Mouse (Mus musculus): Measurements from ENCODE around the gene Nfatc3. TPM values are rescaled to one million over a fixed set of nuclear protein-coding genes. Genes with fewer than 3 reads are reported as not detected.

Nfatc3 gene
- polyA plus RNA-seq, 1 experiment from 2014 or later, result 3.2 TPM

DNA sequence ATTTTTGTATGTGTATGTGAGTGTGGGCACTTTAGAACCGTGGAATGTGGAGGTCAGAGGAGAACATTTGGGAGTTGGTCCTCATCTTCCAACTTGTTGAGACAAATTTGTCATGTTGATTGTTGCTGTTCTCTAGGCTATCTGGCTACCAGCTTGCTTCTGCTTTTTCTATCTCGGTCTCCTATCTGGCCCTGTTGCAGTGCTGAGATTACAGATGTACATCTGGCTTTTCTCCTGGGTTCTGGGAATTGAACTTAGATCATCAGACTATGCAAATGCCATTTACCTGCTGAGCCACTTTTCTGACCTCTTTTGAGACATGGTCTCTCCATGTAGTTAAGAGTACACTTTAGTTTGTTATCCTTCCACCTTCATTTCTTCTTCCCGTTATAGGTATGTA lies 114.9 kb downstream of the Nfatc3 start:
- 97% methylated on average over 3 of the region's 3 CpGs for WGBS
- no peak overlapping the region for H3K9ac ChIP-seq (replicated peaks; ENCODE audit: low read depth, low read length)
- no peaks in the 10 kb centered on the region for H3K27me3 ChIP-seq (ENCODE audit: control insufficient read depth, insufficient read depth, low read length)
- no peaks in the 10 kb centered on the region for H3K36me3 ChIP-seq (ENCODE audit: control insufficient read depth, insufficient read depth, low read length)
- H3K9me3 ChIP-seq (ENCODE audit: control insufficient read depth, low read length), result no peaks in the 10 kb centered on the region
- no peak overlapping the region for H3K27ac ChIP-seq (ENCODE audit: low read depth, low read length)
- ATAC-seq (ENCODE audit: low read depth), result no peak
- H3K4me2 ChIP-seq (ENCODE audit: low read depth, low read length), result no peak overlapping the region
- H3K4me3 ChIP-seq (ENCODE audit: low read depth, low read length), result no peak overlapping the region
- peaks cover 6% of the 10 kb centered on the region; the same call in 1 of the 2 replicates for H3K4me1 ChIP-seq (ENCODE audit: control insufficient read depth, insufficient read depth, low read length)

DNA sequence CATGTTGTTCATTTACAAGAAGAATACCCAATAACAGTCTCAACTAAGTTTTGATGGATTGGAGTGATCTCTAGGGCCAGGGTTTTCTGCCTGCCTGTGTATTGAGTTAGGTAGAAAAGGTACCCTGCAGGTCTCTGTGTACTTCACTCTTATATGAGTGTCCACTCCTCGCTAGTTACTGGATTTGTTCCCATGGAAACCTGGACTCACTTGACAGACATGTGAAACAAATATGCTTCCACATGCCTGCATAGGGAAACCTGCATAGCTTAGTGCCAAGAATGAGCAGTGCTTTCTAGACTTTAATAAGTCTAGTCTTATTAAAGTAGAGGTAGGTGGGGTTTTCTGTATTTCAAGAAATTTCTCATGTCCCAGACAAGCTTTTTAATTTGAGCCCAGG lies 118.3 kb downstream of the Nfatc3 start:
- 20% methylated on average over 1 of the region's 1 CpGs for WGBS
- peaks cover 3% of the 10 kb centered on the region; the same call in 1 of the 2 replicates for H3K36me3 ChIP-seq (ENCODE audit: control insufficient read depth, insufficient read depth, low read length)
- H3K27ac ChIP-seq (ENCODE audit: low read depth, low read length), result no peak overlapping the region
- H3K9ac ChIP-seq (replicated peaks; ENCODE audit: low read depth, low read length), result no peak overlapping the region
- no peaks in the 10 kb centered on the region for H3K9me3 ChIP-seq (ENCODE audit: control insufficient read depth, low read length)
- no peak overlapping the region for H3K4me2 ChIP-seq (ENCODE audit: low read depth, low read length)
- no peak for ATAC-seq (ENCODE audit: low read depth)
- H3K4me1 ChIP-seq (ENCODE audit: control insufficient read depth, insufficient read depth, low read length), result no peaks in the 10 kb centered on the region
- H3K4me3 ChIP-seq (ENCODE audit: low read depth, low read length), result no peak overlapping the region
- no peaks in the 10 kb centered on the region for H3K27me3 ChIP-seq (ENCODE audit: control insufficient read depth, insufficient read depth, low read length)

DNA sequence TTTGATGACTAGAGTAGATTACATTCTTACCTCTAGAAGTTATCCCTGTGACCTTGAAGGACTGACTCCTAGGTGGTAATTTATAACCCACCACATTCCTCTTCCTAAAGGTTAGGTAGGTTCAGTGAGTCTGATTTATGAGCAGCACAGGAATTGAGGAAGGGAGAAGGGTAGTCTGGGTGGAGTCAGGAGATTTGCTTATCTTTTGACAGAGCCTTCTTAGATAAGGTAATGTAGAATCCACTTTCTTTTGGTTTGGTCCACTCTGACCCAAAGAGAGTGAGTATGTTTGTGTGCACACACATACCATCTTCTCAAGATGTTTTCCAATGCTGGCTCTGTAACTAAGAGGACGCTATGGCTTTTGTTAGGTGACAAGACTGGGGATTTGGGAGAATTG lies 119.0 kb downstream of the Nfatc3 start:
- Histone ChIP-seq H3K36me3 (ENCODE audit: control insufficient read depth, insufficient read depth, low read length) (peaks cover 3% of the 10 kb centered on the region; the same call in 1 of the 2 replicates), H3K27me3 (ENCODE audit: control insufficient read depth, insufficient read depth, low read length) (no peaks in the 10 kb centered on the region), H3K4me3 (ENCODE audit: low read depth, low read length) (no peak overlapping the region), H3K4me2 (ENCODE audit: low read depth, low read length) (no peak overlapping the region), H3K9ac (replicated peaks; ENCODE audit: low read depth, low read length) (no peak overlapping the region), H3K4me1 (ENCODE audit: control insufficient read depth, insufficient read depth, low read length) (no peaks in the 10 kb centered on the region), H3K27ac (ENCODE audit: low read depth, low read length) (no peak overlapping the region), H3K9me3 (ENCODE audit: control insufficient read depth, low read length) (no peaks in the 10 kb centered on the region)
- no peak for ATAC-seq (ENCODE audit: low read depth)
- WGBS, result 76% methylated on average over 1 of the region's 1 CpGs

DNA sequence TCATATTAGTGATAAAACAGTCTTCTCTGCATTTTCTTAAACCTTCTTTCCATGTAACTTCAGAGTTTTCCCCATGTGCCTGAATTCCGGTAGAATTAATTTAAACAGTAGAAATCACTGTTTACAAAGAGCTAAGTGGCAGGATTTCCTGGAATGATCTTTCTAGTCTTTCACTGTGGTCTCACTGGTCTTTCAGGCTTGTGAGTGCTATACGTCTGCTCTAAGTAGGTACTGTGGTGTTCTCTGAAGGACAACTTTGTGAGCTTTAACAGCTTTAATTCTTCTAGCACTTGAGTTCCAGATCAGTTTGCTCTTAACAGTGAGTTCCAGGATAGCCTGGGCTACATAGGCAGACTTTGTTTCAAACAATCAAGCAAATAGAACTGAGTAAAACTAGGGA lies 119.8 kb downstream of the Nfatc3 start:
- no peaks in the 10 kb centered on the region for H3K27me3 ChIP-seq (ENCODE audit: control insufficient read depth, insufficient read depth, low read length)
- H3K27ac ChIP-seq (ENCODE audit: low read depth, low read length), result no peak overlapping the region
- H3K9me3 ChIP-seq (ENCODE audit: control insufficient read depth, low read length), result no peaks in the 10 kb centered on the region
- no peak overlapping the region for H3K4me3 ChIP-seq (ENCODE audit: low read depth, low read length)
- peaks cover 3% of the 10 kb centered on the region; the same call in 1 of the 2 replicates for H3K36me3 ChIP-seq (ENCODE audit: control insufficient read depth, insufficient read depth, low read length)
- H3K4me1 ChIP-seq (ENCODE audit: control insufficient read depth, insufficient read depth, low read length), result no peaks in the 10 kb centered on the region
- H3K9ac ChIP-seq (replicated peaks; ENCODE audit: low read depth, low read length), result no peak overlapping the region
- 84% methylated on average over 2 of the region's 2 CpGs for WGBS
- no peak for ATAC-seq (ENCODE audit: low read depth)
- H3K4me2 ChIP-seq (ENCODE audit: low read depth, low read length), result no peak overlapping the region

Other genes with a start within 250 kb of the Nfatc3 start
- gene Ranbp10, start 231.5 kb upstream of the Nfatc3 start, polyA plus RNA-seq (2014; fragmentation: Nextera tagmentation; extraction: Ambion mirVana), result 13.6 and 14.7 TPM in 2 replicates
- 0.26 and 0.28 TPM in 2 replicates for gene Tsnaxip1, start 231.1 kb upstream of the Nfatc3 start, polyA plus RNA-seq (2014; fragmentation: Nextera tagmentation; extraction: Ambion mirVana)
- 49.6 and 51.4 TPM in 2 replicates for gene Cenpt, start 205.6 kb upstream of the Nfatc3 start, polyA plus RNA-seq (2014; fragmentation: Nextera tagmentation; extraction: Ambion mirVana)
- gene Thap11, start 203.7 kb upstream of the Nfatc3 start, polyA plus RNA-seq (2014; fragmentation: Nextera tagmentation; extraction: Ambion mirVana), result 44.1 and 54.1 TPM in 2 replicates
- 141 and 176 TPM in 2 replicates for gene Nutf2, start 198.3 kb upstream of the Nfatc3 start, polyA plus RNA-seq (2014; fragmentation: Nextera tagmentation; extraction: Ambion mirVana)
- 38.3 and 44.9 TPM in 2 replicates for gene Edc4, start 178.0 kb upstream of the Nfatc3 start, polyA plus RNA-seq (2014; fragmentation: Nextera tagmentation; extraction: Ambion mirVana)
- gene Nrn1l, start 165.3 kb upstream of the Nfatc3 start, polyA plus RNA-seq (2014; fragmentation: Nextera tagmentation; extraction: Ambion mirVana), result 0.99 and 2.0 TPM in 2 replicates
- gene Pskh1, start 158.4 kb upstream of the Nfatc3 start, polyA plus RNA-seq (2014; fragmentation: Nextera tagmentation; extraction: Ambion mirVana), result 6.4 and 10.6 TPM in 2 replicates
- gene Ctrl, start 125.0 kb upstream of the Nfatc3 start, polyA plus RNA-seq (2014; fragmentation: Nextera tagmentation; extraction: Ambion mirVana), result 3.2 and 3.8 TPM in 2 replicates
- 53.2 and 76.8 TPM in 2 replicates for gene Psmb10, start 120.4 kb upstream of the Nfatc3 start, polyA plus RNA-seq (2014; fragmentation: Nextera tagmentation; extraction: Ambion mirVana)
- gene Lcat, start 115.5 kb upstream of the Nfatc3 start, polyA plus RNA-seq (2014; fragmentation: Nextera tagmentation; extraction: Ambion mirVana), result 0.99 and 2.7 TPM in 2 replicates
- gene Slc12a4, start 92.7 kb upstream of the Nfatc3 start, polyA plus RNA-seq (2014; fragmentation: Nextera tagmentation; extraction: Ambion mirVana), result 4.8 and 8.2 TPM in 2 replicates
- not detected in 2 replicates for gene Dpep3, start 79.4 kb upstream of the Nfatc3 start, polyA plus RNA-seq (2014; fragmentation: Nextera tagmentation; extraction: Ambion mirVana)
- 25.6 and 33.5 TPM in 2 replicates for gene Dus2, start 67.5 kb upstream of the Nfatc3 start, polyA plus RNA-seq (2014; fragmentation: Nextera tagmentation; extraction: Ambion mirVana)
- 0.31 TPM in 1 of 2 replicates, not detected in the other for gene Dpep2nb, start 52.9 kb upstream of the Nfatc3 start, polyA plus RNA-seq (2014; fragmentation: Nextera tagmentation; extraction: Ambion mirVana)
- 22.4 and 23.9 TPM in 2 replicates for gene Ddx28, start 47.0 kb upstream of the Nfatc3 start, polyA plus RNA-seq (2014; fragmentation: Nextera tagmentation; extraction: Ambion mirVana)
- not detected in 2 replicates for gene Esrp2, start 78.1 kb downstream of the Nfatc3 start, polyA plus RNA-seq (2014; fragmentation: Nextera tagmentation; extraction: Ambion mirVana)
- gene Pla2g15, start 91.6 kb downstream of the Nfatc3 start, polyA plus RNA-seq (2014; fragmentation: Nextera tagmentation; extraction: Ambion mirVana), result 5.1 and 14.6 TPM in 2 replicates
- gene Slc7a6, start 110.0 kb downstream of the Nfatc3 start, polyA plus RNA-seq (2014; fragmentation: Nextera tagmentation; extraction: Ambion mirVana), result 65.3 and 74.7 TPM in 2 replicates
- gene Slc7a6os, start 152.1 kb downstream of the Nfatc3 start, polyA plus RNA-seq (2014; fragmentation: Nextera tagmentation; extraction: Ambion mirVana), result 38.0 and 38.7 TPM in 2 replicates
- gene Prmt7, start 152.1 kb downstream of the Nfatc3 start, polyA plus RNA-seq (2014; fragmentation: Nextera tagmentation; extraction: Ambion mirVana), result 65.7 and 67.8 TPM in 2 replicates

All from neural tube, embryonic 14.5 days (tissue).